Mouse (Mus musculus): ENCODE measurements around the gene Tmem92.

- TF ChIP-seq CTCF (IDR thresholded peaks at IDR 0.05; ENCODE audit: low read depth, low read length) (no peak), GATA2 (IDR thresholded peaks at IDR 0.05; ENCODE audit: borderline replicate concordance, low read depth, low read length) (no peak), TAL1 (conservative IDR thresholded peaks at IDR 0.05; ENCODE audit: low read depth, low read length) (no peak), GATA1 (IDR thresholded peaks at IDR 0.05; ENCODE audit: borderline replicate concordance, low read length) (no peak), POLR2AphosphoS5 (IDR thresholded peaks at IDR 0.05; ENCODE audit: insufficient replicate concordance, low read depth, low read length) (no peak)
These were observed 52.9 kb downstream of the Tmem92 start for GRCm38 (mm10) chr11:94729565-94729964.
